Mouse (Mus musculus): ENCODE measurements around the gene Actr8. TPM values are rescaled to one million over a fixed set of nuclear protein-coding genes. Genes with fewer than 3 reads are reported as not detected.

Actr8 gene
- polyA plus RNA-seq, 1 experiment from 2014 or later = 38.5 TPM

- H3K36me3 ChIP-seq (ENCODE audit: insufficient read depth, low read length) = peaks cover 30% of the 10 kb centered on the region; the same call in 1 of the 2 replicates
Measured at GRCm38 (mm10) chr14:29971446-29971845, 6.7 kb upstream of the Actr8 start.

GRCm38 (mm10) chr14:29971993-29972392 lies 6.1 kb upstream of the Actr8 start:
- H3K9me3 ChIP-seq (ENCODE audit: low read length) = no peaks in the 10 kb centered on the region
- H3K27ac ChIP-seq (ENCODE audit: low read length) = no peak overlapping the region
- H3K4me1 ChIP-seq (ENCODE audit: insufficient read depth, low read depth, low read length) = peaks cover 11% of the 10 kb centered on the region; the same call in 1 of the 2 replicates
- peaks cover 30% of the 10 kb centered on the region; the same call in 1 of the 2 replicates for H3K36me3 ChIP-seq (ENCODE audit: insufficient read depth, low read length)
- no peak overlapping the region for H3K4me3 ChIP-seq (ENCODE audit: low read depth, low read length)
- WGBS = 69% methylated on average over 5 of the region's 5 CpGs
- H3K9ac ChIP-seq (replicated peaks; ENCODE audit: low read depth) = no peak overlapping the region
- TF ChIP-seq CTCF (IDR thresholded peaks at IDR 0.05) (no peak), EP300 (IDR thresholded peaks at IDR 0.05) (no peak)
- H3K27me3 ChIP-seq (replicated peaks; ENCODE audit: insufficient read depth, low read length) = no peaks in the 10 kb centered on the region
- DNase-seq (ENCODE audit: low spot score) = no peak
- no peak for ATAC-seq
- no peak overlapping the region for H3K4me2 ChIP-seq (replicated peaks; ENCODE audit: low read depth, low read length)

More at GRCm38 (mm10) chr14:29971446-29971845, 6.7 kb upstream of the Actr8 start:
- no peaks in the 10 kb centered on the region for H3K9me3 ChIP-seq (ENCODE audit: low read length)
- no peak for ATAC-seq
- H3K27me3 ChIP-seq (replicated peaks; ENCODE audit: insufficient read depth, low read length) = no peaks in the 10 kb centered on the region
- H3K4me1 ChIP-seq (ENCODE audit: insufficient read depth, low read depth, low read length) = peaks cover 11% of the 10 kb centered on the region; the same call in 1 of the 2 replicates
- no peak for TF ChIP-seq EP300 (IDR thresholded peaks at IDR 0.05)
- no peak overlapping the region for H3K4me2 ChIP-seq (replicated peaks; ENCODE audit: low read depth, low read length)
- H3K9ac ChIP-seq (replicated peaks; ENCODE audit: low read depth) = no peak overlapping the region
- 90% methylated on average over 7 of the region's 7 CpGs for WGBS
- no peak overlapping the region for H3K27ac ChIP-seq (ENCODE audit: low read length)
- H3K4me3 ChIP-seq (ENCODE audit: low read depth, low read length) = no peak overlapping the region
- DNase-seq (ENCODE audit: low spot score) = no peak

- no peak for ATAC-seq
Measured at GRCm38 (mm10) chr14:29976927-29977326, 1.2 kb upstream of the Actr8 start.

GRCm38 (mm10) chr14:29980447-29981205 lies 2.5 kb downstream of the Actr8 start:
- Histone ChIP-seq H3K36me3 (ENCODE audit: insufficient read depth, low read length) (peaks cover 25% of the 10 kb centered on the region; the same call in 1 of the 2 replicates), H3K27me3 (replicated peaks; ENCODE audit: insufficient read depth, low read length) (no peaks in the 10 kb centered on the region), H3K9ac (replicated peaks; ENCODE audit: low read depth) (no peak overlapping the region), H3K4me1 (ENCODE audit: insufficient read depth, low read depth, low read length) (peaks cover 9% of the 10 kb centered on the region; the same call in 1 of the 2 replicates), H3K4me2 (replicated peaks; ENCODE audit: low read depth, low read length) (no peak overlapping the region), H3K27ac (ENCODE audit: low read length) (no peak overlapping the region), H3K4me3 (ENCODE audit: low read depth, low read length) (no peak overlapping the region), H3K9me3 (ENCODE audit: low read length) (no peaks in the 10 kb centered on the region)
- TF ChIP-seq EP300 (IDR thresholded peaks at IDR 0.05) (no peak), CTCF (IDR thresholded peaks at IDR 0.05) (peak; percentile 64)
- no peak for ATAC-seq
- whole genome bisulfite sequencing = 95% methylated on average over 10 of the region's 10 CpGs
- peak; percentile 55 for DNase-seq (ENCODE audit: low spot score)

More at GRCm38 (mm10) chr14:29976927-29977326, 1.2 kb upstream of the Actr8 start:
- Histone ChIP-seq H3K4me3 (ENCODE audit: low read depth, low read length) (no peak overlapping the region), H3K4me1 (ENCODE audit: insufficient read depth, low read depth, low read length) (peaks cover 9% of the 10 kb centered on the region; the same call in 1 of the 2 replicates), H3K9ac (replicated peaks; ENCODE audit: low read depth) (no peak overlapping the region), H3K27ac (ENCODE audit: low read length) (no peak overlapping the region), H3K36me3 (ENCODE audit: insufficient read depth, low read length) (peaks cover 20% of the 10 kb centered on the region; the same call in 1 of the 2 replicates), H3K4me2 (replicated peaks; ENCODE audit: low read depth, low read length) (no peak overlapping the region), H3K9me3 (ENCODE audit: low read length) (no peaks in the 10 kb centered on the region), H3K27me3 (replicated peaks; ENCODE audit: insufficient read depth, low read length) (no peaks in the 10 kb centered on the region)
- DNase-seq (ENCODE audit: low spot score) = no peak
- TF ChIP-seq CTCF (IDR thresholded peaks at IDR 0.05) = no peak
- no peak for TF ChIP-seq EP300 (IDR thresholded peaks at IDR 0.05)
- 91% methylated on average over 6 of the region's 6 CpGs for WGBS

- H3K36me3 ChIP-seq (ENCODE audit: insufficient read depth, low read length) = peaks cover 68% of the 10 kb centered on the region
- no peaks in the 10 kb centered on the region for H3K4me1 ChIP-seq (ENCODE audit: insufficient read depth, low read depth, low read length)
- DNase-seq (ENCODE audit: low spot score) = no peak
- no peak overlapping the region for H3K9ac ChIP-seq (replicated peaks; ENCODE audit: low read depth)
- no peak overlapping the region for H3K27ac ChIP-seq (ENCODE audit: low read length)
- no peak overlapping the region for H3K4me2 ChIP-seq (replicated peaks; ENCODE audit: low read depth, low read length)
- no peaks in the 10 kb centered on the region for H3K27me3 ChIP-seq (replicated peaks; ENCODE audit: insufficient read depth, low read length)
- H3K9me3 ChIP-seq (ENCODE audit: low read length) = no peaks in the 10 kb centered on the region
- WGBS = 88% methylated on average over 4 of the region's 4 CpGs
- TF ChIP-seq EP300 (IDR thresholded peaks at IDR 0.05) (no peak), CTCF (IDR thresholded peaks at IDR 0.05) (no peak)
- H3K4me3 ChIP-seq (ENCODE audit: low read depth, low read length) = no peak overlapping the region
- no peak for ATAC-seq
Measured at GRCm38 (mm10) chr14:29986096-29986495, 8.0 kb downstream of the Actr8 start.

GRCm38 (mm10) chr14:29987276-29987675 lies 9.1 kb downstream of the Actr8 start:
- Histone ChIP-seq H3K4me1 (ENCODE audit: insufficient read depth, low read depth, low read length) (no peaks in the 10 kb centered on the region), H3K4me2 (replicated peaks; ENCODE audit: low read depth, low read length) (no peak overlapping the region), H3K9ac (replicated peaks; ENCODE audit: low read depth) (no peak overlapping the region), H3K4me3 (ENCODE audit: low read depth, low read length) (no peak overlapping the region), H3K27me3 (replicated peaks; ENCODE audit: insufficient read depth, low read length) (no peaks in the 10 kb centered on the region), H3K9me3 (ENCODE audit: low read length) (no peaks in the 10 kb centered on the region), H3K36me3 (ENCODE audit: insufficient read depth, low read length) (peaks cover 77% of the 10 kb centered on the region), H3K27ac (ENCODE audit: low read length) (no peak overlapping the region)
- DNase-seq (ENCODE audit: low spot score) (no peak), ATAC-seq (no peak)
- 92% methylated on average over 6 of the region's 6 CpGs for WGBS
- TF ChIP-seq EP300 (IDR thresholded peaks at IDR 0.05) (no peak), CTCF (IDR thresholded peaks at IDR 0.05) (no peak)

All from lung, postnatal 0 days (tissue).